Mouse (Mus musculus) kidney, adult 9 months (tissue): ENCODE measurements at regions not wholly inside any gene's neighbourhood (a gene's known extent, or its start where the extent isn't known, plus 50 kb on each side); places are given as distances from the start of the nearest gene placed in this dataset.
A peak's percentile ranks its signal among the peaks of the same experiment; 100 is the strongest.

Source experiments
- DNase-seq: peaks from one replicate; pipeline ENCODE4 v3.0.0; 2022

GRCm38 (mm10) chr12:99643016-99643415 is 79.6 kb upstream of the Foxn3 start:
- DNase-seq = no peak

GRCm38 (mm10) chr12:99642131-99642895 is 78.9 kb upstream of the Foxn3 start:
- no peak for DNase-seq

- peak; percentile 11 for DNase-seq
Measured at GRCm38 (mm10) chr12:99641278-99641677, 77.9 kb upstream of the Foxn3 start.

- peak; percentile 15 for DNase-seq
Measured at GRCm38 (mm10) chr12:99640214-99641151, 77.1 kb upstream of the Foxn3 start.

- DNase-seq = no peak
Measured at GRCm38 (mm10) chr12:99639847-99640213, 76.4 kb upstream of the Foxn3 start.

- DNase-seq = no peak
Measured at GRCm38 (mm10) chr12:99639118-99639517, 75.7 kb upstream of the Foxn3 start.

- no peak for DNase-seq
Measured at GRCm38 (mm10) chr12:99637986-99638385, 74.6 kb upstream of the Foxn3 start.

- DNase-seq = no peak
Measured at GRCm38 (mm10) chr12:99636234-99636633, 72.9 kb upstream of the Foxn3 start.

GRCm38 (mm10) chr12:99635361-99635760 is 72.0 kb upstream of the Foxn3 start:
- no peak for DNase-seq

GRCm38 (mm10) chr12:99634726-99635125 is 71.3 kb upstream of the Foxn3 start:
- no peak for DNase-seq

GRCm38 (mm10) chr12:99633678-99634077 is 70.3 kb upstream of the Foxn3 start:
- no peak for DNase-seq

GRCm38 (mm10) chr12:99632988-99633387 is 69.6 kb upstream of the Foxn3 start:
- no peak for DNase-seq

GRCm38 (mm10) chr12:99629606-99630005 is 66.2 kb upstream of the Foxn3 start:
- DNase-seq = no peak

GRCm38 (mm10) chr12:99628421-99628820 is 65.0 kb upstream of the Foxn3 start:
- DNase-seq = no peak

- DNase-seq = peak; percentile 72
Measured at GRCm38 (mm10) chr12:99627898-99628231, 64.5 kb upstream of the Foxn3 start.

- peak; percentile 38 for DNase-seq
Measured at GRCm38 (mm10) chr12:99627201-99627897, 64.0 kb upstream of the Foxn3 start.

GRCm38 (mm10) chr12:99626147-99626546 is 62.8 kb upstream of the Foxn3 start:
- no peak for DNase-seq

- DNase-seq = no peak
Measured at GRCm38 (mm10) chr12:99625094-99625493, 61.7 kb upstream of the Foxn3 start.

GRCm38 (mm10) chr12:99622238-99622637 is 58.9 kb upstream of the Foxn3 start:
- no peak for DNase-seq

- DNase-seq = no peak
Measured at GRCm38 (mm10) chr12:99617241-99617804, 53.9 kb upstream of the Foxn3 start.

- no peak for DNase-seq
Measured at GRCm38 (mm10) chr12:99614420-99614819, 51.0 kb upstream of the Foxn3 start.
